Mouse (Mus musculus) lung, postnatal 4 days (tissue): ENCODE measurements at regions not wholly inside any gene's neighbourhood (a gene's known extent, or its start where the extent isn't known, plus 50 kb on each side); places are given as distances from the start of the nearest gene placed in this dataset.
A peak's percentile ranks its signal among the peaks of the same experiment; 100 is the strongest.

Experiments used
- DNase-seq, 2 experiments: peaks; one replicate each; pipeline ENCODE4 v3.0.0; 2021

DNA sequence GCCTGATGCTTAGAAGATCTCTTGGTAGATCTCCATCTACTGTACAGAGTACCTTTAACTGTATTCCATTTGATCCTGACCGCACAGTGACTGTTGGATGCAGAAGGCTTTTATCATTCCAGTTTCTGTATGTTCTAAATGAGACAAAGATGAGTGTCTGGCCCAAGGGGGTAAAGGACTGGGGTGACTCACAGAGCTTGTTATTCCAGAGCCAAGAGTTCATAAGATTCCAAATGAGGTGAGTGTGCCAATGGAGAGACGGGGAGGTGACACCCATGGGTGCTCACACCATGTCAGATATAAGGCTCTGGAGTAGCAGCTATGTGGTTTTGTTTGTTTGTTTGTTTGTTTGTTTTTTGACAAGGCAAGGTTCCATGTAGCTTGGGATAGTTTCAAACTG lies 54.8 kb upstream of the Lclat1 start:
- DNase-seq = no peak

DNA sequence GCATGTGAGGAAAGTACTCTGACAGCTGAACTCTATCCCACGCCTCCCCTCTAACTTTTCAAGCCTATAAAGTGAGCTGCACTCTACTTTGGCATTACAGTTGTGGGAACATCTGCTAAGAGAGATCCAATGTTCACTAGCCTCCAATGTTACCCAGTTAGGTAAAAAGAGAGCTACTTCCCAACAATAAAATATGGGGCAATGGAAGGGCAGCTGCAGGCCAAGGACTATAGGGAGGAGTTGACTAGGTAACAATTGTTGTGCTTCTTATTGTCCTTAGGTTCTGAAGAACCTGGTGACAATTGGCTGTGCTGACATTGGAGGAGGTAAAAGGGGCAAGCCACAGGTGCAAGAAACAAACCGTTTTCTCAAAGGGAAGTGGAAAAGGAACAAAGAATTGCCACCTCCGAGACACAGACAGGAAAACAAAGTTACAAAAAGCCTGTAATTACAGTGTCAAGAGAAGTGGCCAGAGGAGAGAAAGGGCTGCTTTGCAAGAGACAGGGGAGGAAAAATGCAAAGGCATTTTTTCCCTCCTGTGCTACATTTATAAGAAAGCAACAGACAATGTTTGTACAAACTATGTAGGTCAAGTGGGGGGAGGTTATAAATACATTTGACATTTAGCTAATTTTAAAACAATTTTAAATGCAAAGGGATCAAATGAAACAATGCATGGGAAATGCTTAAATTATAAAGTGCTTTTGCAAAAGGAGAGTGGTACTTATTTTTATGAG lies 54.1 kb upstream of the Lclat1 start:
- no peak for DNase-seq

DNA sequence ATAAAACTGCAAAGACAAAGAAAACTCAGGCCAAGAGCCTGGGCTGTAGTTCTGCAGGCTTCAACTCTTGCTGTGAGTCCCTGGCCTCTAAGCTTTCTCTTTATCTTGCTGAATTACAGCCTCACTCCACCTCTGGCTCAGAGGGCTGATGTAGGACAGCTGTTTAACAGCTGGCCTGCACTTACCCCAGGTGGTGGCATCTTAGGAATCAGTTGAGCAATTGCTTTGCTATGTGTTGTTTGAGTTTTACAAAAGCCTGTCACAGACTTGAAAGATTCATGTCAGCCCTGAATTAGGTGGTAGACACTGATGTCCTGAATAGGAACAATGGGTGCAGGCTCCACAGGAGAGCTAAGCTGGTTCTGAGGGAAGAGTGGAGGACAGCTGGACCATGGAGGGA lies 53.6 kb upstream of the Lclat1 start:
- DNase-seq = peak; percentile 47 to 86

DNA sequence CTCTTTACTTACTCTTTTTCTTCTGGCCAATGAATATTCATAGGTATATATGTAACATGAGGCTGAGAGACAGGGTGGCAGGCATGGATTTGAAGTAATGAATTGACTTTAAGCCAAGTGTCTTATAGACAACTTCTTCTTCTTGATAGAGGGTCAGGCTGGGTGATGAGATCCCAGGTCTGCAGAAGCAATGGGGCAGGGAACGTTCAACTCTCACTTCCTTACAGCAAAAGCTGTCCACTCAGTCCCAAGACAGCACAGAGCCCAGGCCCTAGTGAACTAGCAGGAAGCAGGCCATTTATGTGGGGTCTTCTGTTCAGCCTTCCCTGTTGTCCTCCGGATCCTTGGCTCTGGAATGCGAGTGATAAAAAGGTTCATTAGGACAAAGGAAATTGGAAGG lies 52.6 kb upstream of the Lclat1 start:
- DNase-seq = no peak

DNA sequence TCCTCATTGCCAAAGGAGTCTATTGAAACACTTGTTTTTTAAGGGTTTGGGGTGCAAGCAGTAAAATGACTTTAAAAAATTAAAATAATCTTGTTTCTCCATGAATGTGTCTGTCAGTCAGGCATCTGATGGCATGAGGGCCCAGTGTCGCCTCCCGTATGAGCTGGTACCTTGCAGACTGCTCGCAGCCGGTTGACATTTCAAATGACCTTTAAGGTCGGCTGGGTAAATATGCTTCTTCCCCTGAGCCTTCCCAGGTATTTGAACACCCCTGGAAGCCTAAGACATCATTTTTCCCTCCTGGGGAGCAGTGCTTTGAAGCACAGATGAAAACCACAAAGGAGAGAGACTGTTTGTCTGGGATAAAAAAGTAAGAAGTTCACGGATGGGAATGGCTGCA lies 52.2 kb upstream of the Lclat1 start:
- no peak for DNase-seq

DNA sequence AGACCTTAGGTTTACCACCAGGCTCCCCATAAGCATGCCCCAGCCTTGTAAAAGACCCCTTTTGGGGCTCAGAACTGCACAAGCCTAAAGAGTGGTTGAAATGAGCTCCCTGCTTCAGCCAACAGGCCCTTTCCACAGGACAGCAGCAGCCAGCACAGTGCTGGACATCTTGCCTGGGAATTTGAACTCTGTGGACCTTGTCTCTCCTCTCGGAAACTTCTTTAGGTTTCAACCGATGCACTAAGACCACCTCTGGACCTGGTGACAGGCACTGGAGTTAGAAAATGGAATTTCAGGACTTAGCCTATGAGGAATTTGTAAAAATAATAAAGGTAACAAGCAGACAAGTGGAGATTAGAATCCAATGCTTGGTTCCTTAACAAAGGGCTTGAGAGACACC lies 51.2 kb upstream of the Lclat1 start:
- DNase-seq = no peak
